Mouse (Mus musculus) mesoderm, embryonic 11.5 days (tissue): ENCODE results near the gene Emp3.

Source experiments
- DNase-seq: peaks from one replicate; pipeline ENCODE4 v3.0.0-alpha.2; 2012; ENCODE audit warnings: low read depth, low spot score

Gene Emp3

GRCm38 (mm10) chr7:45870282-45871058 is 50.7 kb downstream of the Emp3 start:
- peak; percentile 11 for DNase-seq

- no peak for DNase-seq
Measured at GRCm38 (mm10) chr7:45869787-45870186, 51.4 kb downstream of the Emp3 start.

GRCm38 (mm10) chr7:45869107-45869670 is 52.0 kb downstream of the Emp3 start:
- DNase-seq = no peak
